Mouse (Mus musculus): ENCODE results near the gene Aqp1. TPM values are rescaled to one million over a fixed set of nuclear protein-coding genes. Genes with fewer than 3 reads are reported as not detected.

Gene Aqp1
- polyA plus RNA-seq, 1 experiment = 516 TPM

Other genes starting within 250 kb of the Aqp1 start
- gene Crhr2, start 203.4 kb upstream of the Aqp1 start, polyA plus RNA-seq (2012; rRNA removed) = 0.54 and 0.63 TPM in 2 replicates
- gene Inmt, start 161.4 kb upstream of the Aqp1 start, polyA plus RNA-seq (2012; rRNA removed) = 81.8 and 113 TPM in 2 replicates
- 10.5 and 11.7 TPM in 2 replicates for gene Mindy4, start 133.0 kb upstream of the Aqp1 start, polyA plus RNA-seq (2012; rRNA removed)
- 1.2 and 1.8 TPM in 2 replicates for gene Ghrhr, start 39.9 kb downstream of the Aqp1 start, polyA plus RNA-seq (2012; rRNA removed)
- 6.2 and 6.6 TPM in 2 replicates for gene Adcyap1r1, start 115.5 kb downstream of the Aqp1 start, polyA plus RNA-seq (2012; rRNA removed)

Measured in gonadal fat pad, adult 2 months (tissue).